Mouse (Mus musculus): ENCODE data around the gene Impdh1.
"Not testable (repeated sequence)": the region's sequence is repeated elsewhere in the genome, so short reads cannot be mapped to it uniquely, and the experiment has no call there.

Gene Impdh1

DNA sequence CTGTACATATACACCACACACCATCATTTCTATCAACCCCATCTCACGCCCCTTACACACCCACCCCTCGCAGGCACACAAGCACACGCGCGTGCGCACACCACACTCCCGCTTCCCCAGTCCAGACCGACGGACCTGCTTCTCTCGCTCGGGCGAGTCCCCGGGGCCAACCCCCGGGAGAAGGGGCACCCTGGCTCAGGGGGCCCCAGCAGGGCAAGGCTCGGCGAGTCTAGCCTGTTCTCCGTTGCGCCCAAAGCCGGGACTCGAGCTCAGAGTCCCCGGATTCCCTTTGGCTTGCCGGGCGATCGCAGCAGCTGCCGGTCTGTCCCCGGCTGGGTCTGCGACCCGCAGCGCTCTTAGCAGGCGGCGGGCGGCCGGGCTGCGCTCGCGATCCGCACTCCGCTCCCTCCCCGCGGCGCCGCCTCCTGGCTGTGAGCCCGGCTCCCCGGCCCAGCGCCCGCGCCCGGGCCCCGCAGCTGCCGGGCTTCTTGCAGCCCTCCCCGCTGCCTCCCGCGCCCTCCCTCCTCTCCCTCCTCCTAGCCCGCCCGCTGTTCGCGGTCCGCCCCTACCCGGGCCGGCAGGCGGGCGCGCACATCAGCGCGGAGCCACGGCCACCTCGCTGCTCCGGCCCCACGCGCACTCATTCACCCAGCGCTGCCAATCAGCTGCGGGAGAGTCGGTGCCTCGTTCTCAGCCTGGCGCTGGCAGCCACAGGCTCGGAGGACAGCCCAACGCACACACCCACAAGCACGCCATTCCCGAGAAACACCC, 37.1 kb downstream of the Impdh1 start, which contains the start of gene Prrt4:
Prrt4 (minus strand) TSS at position 697 of the 771 bp plus-strand sequence.
- DNase-seq, result peak; percentile 49

DNA sequence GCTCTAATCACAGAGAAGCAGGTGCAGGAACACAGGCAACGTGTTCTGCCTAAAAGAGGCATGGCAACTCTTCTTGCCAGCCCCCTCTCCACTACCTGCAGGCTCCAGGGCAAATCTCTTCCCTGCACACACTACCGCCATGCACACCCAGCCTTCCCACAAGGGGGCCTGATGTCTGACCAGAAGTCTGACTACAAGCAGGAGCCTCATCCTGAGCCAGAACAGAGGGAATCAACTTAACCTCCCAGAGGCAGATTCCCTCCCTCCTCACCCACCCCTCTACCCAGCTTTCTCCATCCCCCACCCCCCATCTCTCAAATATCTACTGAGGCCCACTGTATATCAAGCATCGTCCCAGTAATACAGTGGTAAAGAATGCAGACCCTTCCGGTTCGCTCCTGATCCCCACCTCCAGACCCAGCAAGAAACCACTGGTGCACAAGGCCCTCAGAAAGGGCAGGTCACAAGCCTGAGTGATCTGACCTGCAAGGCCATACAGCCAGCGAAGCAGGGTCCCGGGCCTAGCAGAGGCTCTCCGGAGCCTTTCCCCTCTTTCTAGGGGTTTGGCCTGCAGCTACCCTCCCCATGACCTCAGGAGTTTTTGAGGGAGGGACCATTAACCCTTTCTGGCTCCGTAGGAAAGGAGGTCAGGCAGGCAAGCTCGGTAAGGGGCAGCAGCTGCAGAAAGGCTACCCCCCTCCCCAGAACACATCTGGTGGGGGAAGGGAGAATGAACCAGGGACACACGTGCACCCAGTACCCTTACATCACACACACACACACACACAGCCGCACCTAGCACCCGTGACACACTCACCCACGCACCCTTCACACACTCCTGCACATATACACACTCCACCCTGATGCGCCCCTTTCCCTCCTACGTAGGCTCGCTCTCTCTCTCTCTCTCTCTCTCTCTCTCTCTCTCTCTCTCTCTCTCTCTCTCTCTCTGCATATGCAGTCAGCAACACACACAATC, 38.0 kb downstream of the Impdh1 start:
- no peak for DNase-seq

DNA sequence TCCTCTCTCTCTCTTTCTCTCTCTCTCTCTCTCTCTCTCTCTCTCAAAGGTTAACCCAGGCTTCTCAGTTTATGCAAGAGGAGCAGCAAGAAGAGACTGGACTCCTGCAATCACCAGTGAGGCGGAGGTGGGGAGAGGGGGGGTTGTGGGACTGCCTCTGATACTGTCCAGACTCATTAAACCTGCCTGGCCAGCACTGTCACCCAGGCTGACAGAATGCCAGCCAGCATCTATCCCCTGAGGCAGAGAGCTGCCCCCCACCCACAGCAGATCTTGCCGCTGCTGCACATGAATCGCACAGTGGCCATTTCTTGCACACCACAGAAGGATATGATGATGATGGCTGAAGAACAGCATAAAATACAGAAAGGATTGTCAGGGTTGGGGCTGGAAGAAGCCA, 41.1 kb downstream of the Impdh1 start:
- no peak for DNase-seq

DNA sequence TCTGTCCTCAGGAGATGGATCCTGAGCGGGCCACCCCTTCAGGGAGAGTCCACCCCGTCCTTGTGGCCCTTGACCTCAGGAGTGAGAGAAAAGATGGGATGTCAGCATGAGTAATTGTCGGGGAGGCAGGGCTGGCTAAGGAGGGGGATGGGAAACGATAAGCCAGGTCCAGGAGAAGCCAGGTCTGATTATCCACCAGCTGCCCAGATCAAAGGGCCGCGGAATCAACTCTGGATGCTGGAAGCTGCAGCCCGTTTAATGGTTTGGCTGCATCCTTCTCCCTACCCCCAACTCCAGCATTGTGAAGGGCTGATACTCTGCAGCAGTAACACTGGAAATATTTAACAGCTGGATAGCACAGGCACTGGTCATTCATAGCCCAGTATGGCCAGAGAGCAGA, 41.8 kb downstream of the Impdh1 start:
- DNase-seq, result no peak

DNA sequence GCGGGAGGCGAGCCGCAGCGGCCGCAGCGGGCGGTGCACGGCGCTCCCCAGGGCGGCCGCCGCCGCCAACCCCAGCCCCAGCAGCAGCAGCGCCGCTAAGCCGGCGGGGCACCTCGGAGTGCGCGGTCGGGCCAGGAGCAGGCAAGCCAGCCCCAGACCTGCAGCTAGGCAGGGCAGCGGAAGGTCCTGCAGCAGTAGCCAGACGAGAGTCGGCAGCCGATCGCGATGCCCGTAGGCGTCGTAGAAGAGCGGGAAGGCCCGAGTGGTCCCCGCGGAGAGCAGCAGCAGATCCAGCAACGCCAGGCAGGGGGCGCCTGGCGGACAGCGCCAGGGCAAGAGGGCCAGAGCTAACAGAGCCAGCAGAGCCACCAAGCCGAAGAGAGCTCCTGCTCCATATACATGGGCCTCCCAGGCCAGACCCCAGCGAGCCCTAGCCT, 45.2 kb downstream of the Impdh1 start:
- peak; percentile 75 for DNase-seq

DNA sequence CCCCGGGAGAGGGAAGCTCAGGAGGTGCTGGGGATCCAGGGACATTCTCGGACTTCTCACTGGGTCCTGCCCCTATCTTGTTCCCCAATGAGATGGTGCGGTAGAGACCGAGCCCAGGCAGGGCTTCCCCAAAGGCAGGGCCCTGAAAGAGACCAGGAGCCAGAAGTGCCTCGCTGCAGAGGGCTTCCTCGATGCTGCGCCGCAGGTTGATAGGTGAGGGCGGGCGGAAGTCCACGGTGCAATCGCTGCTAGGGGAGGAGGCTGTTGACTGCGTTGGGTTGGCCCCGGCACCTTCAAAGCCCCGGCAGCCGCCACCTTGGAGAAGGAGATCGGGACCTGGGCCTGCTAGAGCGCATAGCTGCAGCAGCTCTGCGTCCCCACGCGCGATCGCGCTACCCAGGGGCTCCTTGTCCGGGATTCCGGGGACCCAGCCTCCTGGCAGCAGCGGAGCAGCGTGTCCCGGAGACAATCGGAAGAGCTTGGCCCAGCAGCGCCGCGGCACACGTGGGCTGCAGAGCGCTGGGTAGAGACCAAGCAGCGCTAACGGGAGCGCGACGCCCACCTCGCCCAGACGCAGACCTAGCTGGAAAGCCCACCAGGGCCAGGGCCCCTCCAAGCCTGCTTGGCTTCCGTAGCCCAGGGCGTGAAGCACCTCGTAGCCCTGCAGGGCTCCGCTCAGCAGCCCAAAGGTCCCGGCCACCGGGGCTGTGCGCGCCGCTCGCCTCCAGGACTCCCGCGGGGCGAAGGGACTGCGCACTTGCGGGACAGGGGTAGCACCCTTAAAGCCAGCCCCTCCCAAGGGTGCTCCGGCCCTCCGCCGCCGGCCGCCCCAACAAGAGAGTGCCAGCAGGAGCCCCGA, 45.9 kb downstream of the Impdh1 start:
- peak; percentile 43 for DNase-seq

DNA sequence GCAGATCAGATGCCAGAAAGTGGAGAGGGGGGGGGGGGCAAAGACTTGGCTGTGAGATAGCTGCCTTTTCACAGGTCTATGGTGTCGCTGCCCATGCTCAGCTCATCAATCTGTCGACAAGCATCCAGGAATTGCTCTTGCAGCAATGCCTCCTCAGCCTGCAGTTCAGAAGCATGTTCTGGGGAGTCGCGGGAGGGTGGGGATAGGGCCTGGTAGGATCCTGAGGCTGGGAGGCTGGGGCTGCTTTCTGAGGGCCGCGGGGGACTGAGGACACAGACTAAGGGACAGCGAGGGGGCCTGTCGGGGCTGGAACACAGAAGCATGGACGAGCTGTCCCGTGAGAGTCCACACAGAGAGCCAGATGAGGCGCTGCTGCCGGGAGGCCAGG, 46.5 kb downstream of the Impdh1 start:
- DNase-seq, result no peak

DNA sequence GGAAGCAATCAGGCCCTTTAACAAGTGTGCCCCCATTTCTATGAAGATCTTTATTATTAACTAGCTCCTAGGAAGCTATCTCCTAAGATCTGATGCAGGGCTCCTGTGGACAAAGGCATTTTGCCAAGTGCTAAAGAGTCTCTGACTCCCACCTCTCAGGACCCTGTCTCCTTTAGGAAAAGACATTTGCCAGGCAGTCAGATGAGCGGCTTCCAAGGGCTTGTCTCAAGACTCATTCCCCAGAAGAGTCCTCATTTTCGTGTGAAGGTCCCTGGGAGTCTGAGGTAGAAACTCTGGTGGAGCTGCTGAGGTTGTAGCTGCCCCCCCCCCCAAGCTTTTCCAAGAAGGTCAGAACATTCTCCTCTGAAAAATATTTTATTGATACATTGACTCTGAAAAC, 47.3 kb downstream of the Impdh1 start:
- no peak for DNase-seq

DNA sequence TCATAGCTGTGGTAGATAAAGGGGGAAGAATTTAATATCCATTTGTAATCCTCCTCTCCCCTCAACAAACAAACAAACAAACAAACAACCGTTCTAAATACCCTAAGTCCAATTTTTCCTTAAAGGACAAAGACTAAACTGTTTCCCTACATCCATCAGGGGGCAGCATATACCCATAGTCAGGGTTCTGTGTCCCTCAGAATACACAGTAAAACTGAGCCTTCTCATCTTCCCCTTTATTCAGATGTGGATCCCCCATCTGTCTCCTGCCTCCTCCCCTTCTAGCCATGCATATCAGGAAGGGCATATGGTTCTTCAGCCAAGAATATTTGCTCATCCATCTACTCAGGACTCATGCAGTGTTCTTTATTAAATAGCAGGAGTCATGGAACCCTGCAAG, 50.0 kb downstream of the Impdh1 start:
- DNase-seq, result peak; percentile 39

DNA sequence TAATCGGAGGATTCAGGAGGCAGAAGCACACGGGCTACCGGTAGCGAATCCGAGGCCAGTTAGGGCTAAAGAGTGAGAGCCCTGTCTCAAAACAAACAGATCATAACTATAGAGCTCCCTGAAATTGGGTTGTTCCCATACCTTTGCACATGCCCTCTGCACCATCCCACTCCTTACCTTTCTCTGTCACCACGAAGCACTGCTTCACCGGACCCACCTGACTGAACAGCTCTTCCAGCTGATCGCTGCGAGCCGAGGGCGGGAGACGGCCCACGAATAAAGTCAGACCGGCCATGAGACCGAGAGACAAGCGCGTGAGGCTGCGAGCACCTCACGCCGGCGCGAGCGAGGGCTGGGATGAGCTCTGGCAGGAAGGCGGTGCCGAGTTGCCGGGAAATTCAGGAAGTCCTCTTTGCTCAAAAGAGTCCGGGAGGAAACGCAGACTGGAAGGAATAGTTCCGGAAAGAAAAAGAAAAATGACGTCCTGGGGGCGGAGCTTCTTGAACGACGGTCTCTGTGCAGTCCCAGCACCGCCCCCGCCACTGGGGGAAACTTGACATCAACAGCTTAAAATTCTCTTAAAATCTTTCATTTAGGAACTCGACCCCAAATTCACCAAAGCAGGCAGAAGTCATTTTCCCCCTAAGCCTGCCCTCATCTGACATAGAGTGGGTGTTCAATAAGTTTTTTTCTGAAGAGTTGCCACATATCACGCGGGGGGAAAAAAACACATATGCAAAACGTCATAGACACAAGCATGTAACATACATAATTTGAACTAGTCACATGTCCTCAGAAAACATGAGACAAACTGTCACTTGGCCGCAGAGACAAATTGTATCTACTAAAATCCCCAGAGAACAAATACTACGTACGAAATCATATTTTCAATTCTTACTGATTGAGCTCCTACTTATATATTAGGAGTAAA, 51.6 kb downstream of the Impdh1 start, which contains the start of gene Rbm28:
Rbm28 (minus strand) TSS at position 693 of the 931 bp plus-strand sequence.
- peak; percentile 88 for DNase-seq

DNA sequence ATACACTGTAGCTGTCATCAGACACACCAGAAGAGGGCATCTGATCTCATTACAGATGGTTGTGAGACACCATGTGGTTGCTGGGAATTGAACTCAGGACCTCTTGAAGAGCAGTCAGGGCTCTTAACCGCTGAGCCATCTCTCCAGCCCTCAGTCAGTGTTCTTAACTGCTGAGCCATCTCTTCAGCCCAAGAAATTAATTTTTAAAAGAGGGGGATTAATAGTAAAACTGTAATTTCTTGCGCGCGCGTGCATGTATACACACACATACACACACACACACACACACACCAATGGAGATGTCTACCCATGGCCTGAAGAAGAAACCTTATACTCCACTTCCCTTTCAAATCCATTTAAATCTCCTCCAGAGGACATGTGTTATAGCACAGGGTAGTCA, 54.9 kb downstream of the Impdh1 start:
- not testable (repeated sequence) for DNase-seq

DNA sequence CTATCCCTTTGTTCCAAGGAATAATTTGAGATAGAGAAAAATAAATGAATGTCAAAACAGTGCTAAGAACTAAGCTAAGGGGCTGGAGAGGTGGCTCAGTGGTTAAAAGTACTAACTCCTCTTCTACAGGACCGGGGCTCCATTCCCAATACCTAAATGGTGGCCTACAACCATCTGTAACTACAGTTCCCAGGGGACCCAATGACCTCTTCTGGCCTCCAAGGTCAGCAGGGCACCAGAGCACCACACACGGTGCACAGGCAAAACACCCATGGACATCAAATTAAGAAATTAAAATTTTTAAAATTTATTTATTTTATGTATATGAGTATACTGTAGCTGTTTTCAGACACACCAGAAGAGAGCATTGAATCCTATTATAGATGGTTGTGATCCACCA, 55.4 kb downstream of the Impdh1 start:
- DNase-seq, result no peak

DNA sequence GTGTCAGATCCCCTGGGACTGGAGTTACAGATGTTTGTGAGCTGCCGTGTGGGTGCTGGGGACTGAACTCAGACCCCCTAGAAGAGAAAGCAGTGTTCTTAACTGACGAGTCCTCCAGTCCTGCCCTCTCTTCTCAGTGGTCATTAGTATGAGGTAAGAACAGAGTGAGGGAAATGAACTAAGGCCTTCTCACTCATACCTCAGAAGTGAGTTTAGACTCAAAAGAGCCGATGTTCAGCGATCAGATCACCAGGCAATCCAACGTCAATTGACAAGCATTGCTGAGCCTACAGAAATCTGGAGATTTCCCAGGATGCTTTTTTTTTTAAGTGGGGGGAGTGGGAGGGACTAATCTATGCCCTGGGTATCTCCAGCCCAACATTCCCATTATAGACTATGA, 59.8 kb downstream of the Impdh1 start:
- DNase-seq, result no peak
